Mouse (Mus musculus): ENCODE data around the gene Zfp277. TPM values are rescaled to one million over a fixed set of nuclear protein-coding genes. Genes with fewer than 3 reads are reported as not detected.

The Zfp277 gene
- polyA plus RNA-seq, 1 experiment from 2014 or later: 30.3 TPM

DNA sequence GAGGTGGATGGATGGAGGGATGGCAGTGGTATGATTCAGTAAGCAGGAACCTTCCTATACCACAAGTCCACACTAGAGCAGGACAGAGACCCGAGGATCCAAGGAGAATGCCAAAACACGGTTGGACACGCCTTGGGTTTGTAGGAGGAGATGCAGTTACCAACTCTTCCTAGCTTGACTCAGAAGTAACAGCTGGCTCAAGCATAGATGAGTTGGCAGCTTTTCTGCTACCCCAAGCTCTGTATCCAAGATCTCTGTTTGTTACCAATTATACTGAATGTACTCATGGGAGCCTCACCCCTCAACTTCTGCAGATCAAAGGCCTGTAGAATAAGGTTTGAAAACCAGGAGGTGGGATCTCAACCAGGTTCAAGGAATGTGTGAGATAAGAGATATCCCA, 114.2 kb downstream of the Zfp277 start:
- Histone ChIP-seq H3K36me3 (peaks cover 5% of the 10 kb centered on the region; the same call in 1 of the 2 replicates), H3K9me3 (no peaks in the 10 kb centered on the region)

GRCm38 (mm10) chr12:40327012-40327660, 118.6 kb downstream of the Zfp277 start:
- no peaks in the 10 kb centered on the region for H3K27me3 ChIP-seq
- peaks cover 5% of the 10 kb centered on the region; the same call in 1 of the 2 replicates for H3K36me3 ChIP-seq
- H3K27ac ChIP-seq (replicated peaks): no peak overlapping the region
- no peak overlapping the region for H3K9ac ChIP-seq (replicated peaks)
- H3K4me1 ChIP-seq: peaks cover 5% of the 10 kb centered on the region; the same call in 1 of the 2 replicates
- no peak for ATAC-seq (ENCODE audit: low FRiP score, low read depth)
- WGBS: 67% methylated on average over 5 of the region's 5 CpGs
- no peak overlapping the region for H3K4me2 ChIP-seq (replicated peaks)
- H3K9me3 ChIP-seq: no peaks in the 10 kb centered on the region
- no peak overlapping the region for H3K4me3 ChIP-seq

More for the DNA sequence above, 114.2 kb downstream of the Zfp277 start:
- WGBS: 97% methylated on average over 3 of the region's 3 CpGs
- no peak for ATAC-seq (ENCODE audit: low FRiP score, low read depth)
- Histone ChIP-seq H3K4me2 (replicated peaks) (no peak overlapping the region), H3K9ac (replicated peaks) (no peak overlapping the region), H3K4me1 (peaks cover 4% of the 10 kb centered on the region; the same call in 1 of the 2 replicates), H3K27me3 (no peaks in the 10 kb centered on the region), H3K4me3 (no peak overlapping the region), H3K27ac (replicated peaks) (no peak overlapping the region)

DNA sequence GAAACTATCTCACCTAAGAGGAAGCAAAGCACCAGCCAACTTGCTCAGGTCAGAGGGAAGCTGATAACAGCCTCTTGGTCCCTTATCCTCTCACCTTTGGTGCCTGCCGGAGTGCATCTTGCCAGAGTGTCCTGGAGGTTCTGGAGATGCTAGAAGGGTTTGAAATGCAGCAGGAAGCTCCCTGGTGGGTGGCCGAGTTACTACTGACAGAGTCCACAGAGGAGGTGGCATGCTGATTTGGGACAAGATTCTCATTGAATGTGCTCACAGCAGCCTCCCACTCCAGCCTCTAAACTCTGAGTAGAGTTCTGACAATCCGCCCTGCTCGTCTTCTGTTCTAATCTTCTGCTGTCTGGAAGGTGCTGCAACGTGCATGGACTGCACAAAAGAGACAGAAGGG, 120.1 kb downstream of the Zfp277 start:
- no peak overlapping the region for H3K4me2 ChIP-seq (replicated peaks)
- H3K27me3 ChIP-seq: no peaks in the 10 kb centered on the region
- no peak for ATAC-seq (ENCODE audit: low FRiP score, low read depth)
- H3K27ac ChIP-seq (replicated peaks): no peak overlapping the region
- peaks cover 5% of the 10 kb centered on the region; the same call in 1 of the 2 replicates for H3K4me1 ChIP-seq
- no peaks in the 10 kb centered on the region for H3K9me3 ChIP-seq
- H3K9ac ChIP-seq (replicated peaks): no peak overlapping the region
- H3K4me3 ChIP-seq: no peak overlapping the region
- no peaks in the 10 kb centered on the region for H3K36me3 ChIP-seq
- 76% methylated on average over 5 of the region's 5 CpGs for WGBS

DNA sequence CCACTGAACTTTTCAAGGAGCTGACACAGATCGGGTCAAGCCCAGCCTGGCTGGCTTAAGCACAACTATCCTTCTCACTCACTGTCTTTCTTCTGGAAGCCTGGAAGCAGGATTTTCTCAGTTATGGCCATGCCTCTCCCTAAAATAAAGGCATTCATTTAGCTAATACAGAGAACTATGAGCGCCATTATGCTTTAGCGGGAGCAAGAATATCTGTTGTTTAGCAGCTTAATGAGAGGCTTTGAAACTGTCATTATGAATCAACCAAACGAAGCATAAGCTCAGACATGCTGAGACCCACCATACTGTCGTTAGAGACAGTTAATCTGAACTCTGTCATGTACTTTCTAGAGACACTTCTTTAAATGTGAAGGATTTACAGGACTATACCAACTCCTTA, 120.9 kb downstream of the Zfp277 start:
- H3K4me1 ChIP-seq: peaks cover 5% of the 10 kb centered on the region; the same call in 1 of the 2 replicates
- H3K4me3 ChIP-seq: no peak overlapping the region
- no peak overlapping the region for H3K4me2 ChIP-seq (replicated peaks)
- H3K9me3 ChIP-seq: no peaks in the 10 kb centered on the region
- ATAC-seq (ENCODE audit: low FRiP score, low read depth): no peak
- no peaks in the 10 kb centered on the region for H3K27me3 ChIP-seq
- no peaks in the 10 kb centered on the region for H3K36me3 ChIP-seq
- WGBS: 72% methylated on average over 5 of the region's 5 CpGs
- no peak overlapping the region for H3K27ac ChIP-seq (replicated peaks)
- no peak overlapping the region for H3K9ac ChIP-seq (replicated peaks)

GRCm38 (mm10) chr12:40315146-40315545, 130.6 kb downstream of the Zfp277 start:
- Histone ChIP-seq H3K4me2 (replicated peaks) (no peak overlapping the region), H3K36me3 (no peaks in the 10 kb centered on the region), H3K9ac (replicated peaks) (no peak overlapping the region), H3K4me3 (no peak overlapping the region), H3K9me3 (no peaks in the 10 kb centered on the region), H3K4me1 (no peaks in the 10 kb centered on the region), H3K27ac (replicated peaks) (no peak overlapping the region), H3K27me3 (no peaks in the 10 kb centered on the region)
- no peak for ATAC-seq (ENCODE audit: low FRiP score, low read depth)
- WGBS: 96% methylated on average over 2 of the region's 2 CpGs

DNA sequence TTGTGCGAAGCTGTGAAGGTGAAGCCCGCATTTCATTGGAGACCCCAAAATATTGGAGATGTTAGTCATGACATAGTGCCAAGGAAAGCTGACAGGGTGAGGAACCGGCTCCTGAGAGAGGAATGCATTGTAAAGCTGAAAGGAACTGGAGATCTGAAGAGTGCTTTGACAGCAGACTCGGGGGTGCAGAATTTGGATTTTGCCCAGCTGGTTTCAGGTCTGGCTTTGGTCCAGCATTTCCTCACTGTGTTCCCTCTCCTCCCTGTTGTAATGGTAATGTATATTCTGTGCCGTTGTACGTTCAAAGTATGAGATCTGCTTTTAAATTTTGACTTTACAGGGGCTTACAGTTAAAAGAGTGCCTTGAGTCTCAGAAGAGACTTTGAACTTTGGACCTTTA, 141.7 kb downstream of the Zfp277 start:
- WGBS: 78% methylated on average over 6 of the region's 6 CpGs
- Histone ChIP-seq H3K27ac (replicated peaks) (no peak overlapping the region), H3K9me3 (no peaks in the 10 kb centered on the region), H3K4me2 (replicated peaks) (no peak overlapping the region), H3K4me3 (no peak overlapping the region), H3K27me3 (no peaks in the 10 kb centered on the region), H3K4me1 (0 out of 2 replicates have a peak, but pooled peaks cover 6% of the 10 kb centered on the region), H3K36me3 (no peaks in the 10 kb centered on the region), H3K9ac (replicated peaks) (no peak overlapping the region)
- ATAC-seq (ENCODE audit: low FRiP score, low read depth): no peak

DNA sequence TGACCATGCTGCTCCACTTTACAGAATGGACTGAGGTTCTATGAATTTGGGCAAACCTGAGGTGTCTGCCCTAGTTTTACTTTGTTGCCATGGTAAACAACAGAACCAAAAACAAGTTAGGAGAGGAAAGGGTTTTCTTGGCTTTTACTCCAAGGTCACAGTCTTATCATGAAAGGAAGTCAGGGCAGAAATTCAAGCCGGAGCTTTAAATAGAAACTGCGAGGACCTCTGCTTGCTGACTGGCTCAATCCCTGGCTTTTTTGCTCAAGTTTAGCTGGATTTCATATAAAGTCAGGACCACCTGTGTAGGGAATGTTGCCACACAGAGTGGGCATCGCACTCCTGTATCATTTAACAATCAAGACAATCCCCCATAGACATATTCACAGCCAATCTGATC, 147.1 kb downstream of the Zfp277 start:
- no peaks in the 10 kb centered on the region for H3K9me3 ChIP-seq
- WGBS: 96% methylated on average over 3 of the region's 3 CpGs
- H3K27ac ChIP-seq (replicated peaks): no peak overlapping the region
- H3K36me3 ChIP-seq: no peaks in the 10 kb centered on the region
- ATAC-seq (ENCODE audit: low FRiP score, low read depth): no peak
- H3K27me3 ChIP-seq: no peaks in the 10 kb centered on the region
- no peak overlapping the region for H3K4me2 ChIP-seq (replicated peaks)
- no peak overlapping the region for H3K4me3 ChIP-seq
- no peak overlapping the region for H3K9ac ChIP-seq (replicated peaks)
- H3K4me1 ChIP-seq: 0 out of 2 replicates have a peak, but pooled peaks cover under 1% of the 10 kb centered on the region

- ATAC-seq (ENCODE audit: low FRiP score, low read depth): no peak
- Histone ChIP-seq H3K9ac (replicated peaks) (no peak overlapping the region), H3K4me2 (replicated peaks) (no peak overlapping the region), H3K27me3 (no peaks in the 10 kb centered on the region), H3K36me3 (no peaks in the 10 kb centered on the region), H3K4me1 (no peaks in the 10 kb centered on the region), H3K27ac (replicated peaks) (no peak overlapping the region), H3K9me3 (0 out of 2 replicates have a peak, but pooled peaks cover 16% of the 10 kb centered on the region), H3K4me3 (no peak overlapping the region)
- WGBS: 84% methylated on average over 4 of the region's 4 CpGs
Observed at GRCm38 (mm10) chr12:40286539-40286938, 159.2 kb downstream of the Zfp277 start.

DNA sequence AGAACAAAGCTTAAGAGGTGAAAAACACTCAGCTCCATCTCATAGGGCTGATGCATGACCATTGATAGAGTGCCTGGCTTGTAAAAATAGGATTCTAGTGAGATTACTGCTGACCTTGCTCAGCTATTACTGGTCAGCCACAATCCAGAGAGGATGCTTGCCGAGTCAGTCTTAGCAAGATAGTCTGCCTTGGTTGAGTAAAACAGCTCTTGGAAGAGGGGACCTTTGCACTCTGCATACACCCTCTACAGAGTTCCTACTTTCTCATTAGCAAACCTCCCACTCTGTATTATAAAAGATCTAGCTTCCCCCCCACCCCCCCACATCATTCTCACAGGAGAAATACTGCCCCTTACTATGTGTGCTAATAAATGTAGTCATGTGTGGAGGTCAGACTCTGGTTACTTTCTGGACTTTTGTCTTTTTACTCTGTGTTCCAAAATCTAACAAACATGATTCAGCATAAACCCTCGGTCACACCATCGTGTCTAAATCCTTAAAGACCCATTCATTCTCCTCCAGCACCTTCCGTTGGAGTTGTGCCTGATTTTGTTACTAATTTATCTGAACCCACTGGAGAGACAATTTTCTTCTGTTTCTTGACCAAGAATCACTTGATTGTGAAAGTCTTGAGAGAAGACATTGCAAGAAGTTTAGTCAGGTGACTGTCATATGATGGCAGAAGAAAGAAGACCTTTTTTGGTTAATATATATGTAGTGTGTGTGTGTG, 164.9 kb downstream of the Zfp277 start:
- H3K4me3 ChIP-seq: no peak overlapping the region
- H3K27me3 ChIP-seq: no peaks in the 10 kb centered on the region
- no peak overlapping the region for H3K4me2 ChIP-seq (replicated peaks)
- no peaks in the 10 kb centered on the region for H3K9me3 ChIP-seq
- no peaks in the 10 kb centered on the region for H3K4me1 ChIP-seq
- H3K36me3 ChIP-seq: no peaks in the 10 kb centered on the region
- WGBS: 96% methylated on average over 4 of the region's 4 CpGs
- H3K27ac ChIP-seq (replicated peaks): no peak overlapping the region
- H3K9ac ChIP-seq (replicated peaks): no peak overlapping the region
- no peak for ATAC-seq (ENCODE audit: low FRiP score, low read depth)

DNA sequence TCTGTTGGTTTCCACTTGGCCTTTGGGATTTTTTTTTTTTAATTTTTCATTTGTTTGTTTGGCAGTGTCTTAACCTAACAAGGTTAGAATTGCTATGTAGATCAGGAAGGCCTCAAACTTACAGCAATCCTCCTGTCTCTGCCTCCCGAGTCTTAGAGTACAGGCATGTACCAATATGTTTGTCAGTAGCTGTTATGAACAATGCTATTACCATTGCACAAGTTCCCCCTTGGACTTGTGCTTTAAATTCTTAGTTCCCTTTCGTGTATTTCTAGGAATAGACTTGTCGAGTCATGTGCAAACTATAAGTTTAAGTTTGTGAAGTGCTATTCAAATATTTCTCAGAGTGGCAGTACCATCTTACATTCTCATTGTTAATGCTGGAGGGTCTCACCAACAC, 168.1 kb downstream of the Zfp277 start:
- WGBS: 92% methylated on average over 3 of the region's 3 CpGs
- no peak overlapping the region for H3K4me2 ChIP-seq (replicated peaks)
- H3K9me3 ChIP-seq: no peaks in the 10 kb centered on the region
- H3K4me3 ChIP-seq: no peak overlapping the region
- no peaks in the 10 kb centered on the region for H3K4me1 ChIP-seq
- no peak overlapping the region for H3K9ac ChIP-seq (replicated peaks)
- no peaks in the 10 kb centered on the region for H3K27me3 ChIP-seq
- no peak overlapping the region for H3K27ac ChIP-seq (replicated peaks)
- no peak for ATAC-seq (ENCODE audit: low FRiP score, low read depth)
- H3K36me3 ChIP-seq: no peaks in the 10 kb centered on the region

DNA sequence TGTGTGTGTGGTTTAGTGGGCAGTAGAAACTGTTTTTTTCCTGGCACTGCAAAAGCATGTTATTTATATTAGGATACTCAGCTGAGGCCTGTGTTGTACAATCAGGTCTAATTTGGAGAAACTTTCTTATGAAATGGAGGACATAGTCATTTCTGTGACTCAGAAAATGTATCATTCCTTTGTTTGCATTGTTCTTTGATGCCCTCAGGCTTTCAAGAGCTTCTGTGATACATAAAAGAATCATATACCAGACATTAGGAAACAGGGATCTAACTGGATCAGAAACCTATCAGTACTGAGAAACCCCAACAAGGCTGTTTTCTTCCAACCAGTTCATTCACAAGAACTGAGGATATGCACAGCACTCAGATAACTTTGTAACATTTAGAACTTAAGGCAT, 170.8 kb downstream of the Zfp277 start:
- H3K27me3 ChIP-seq: no peaks in the 10 kb centered on the region
- H3K4me2 ChIP-seq (replicated peaks): no peak overlapping the region
- no peaks in the 10 kb centered on the region for H3K36me3 ChIP-seq
- no peaks in the 10 kb centered on the region for H3K4me1 ChIP-seq
- H3K27ac ChIP-seq (replicated peaks): no peak overlapping the region
- H3K9ac ChIP-seq (replicated peaks): no peak overlapping the region
- H3K9me3 ChIP-seq: no peaks in the 10 kb centered on the region
- no peak overlapping the region for H3K4me3 ChIP-seq
- ATAC-seq (ENCODE audit: low FRiP score, low read depth): no peak

DNA sequence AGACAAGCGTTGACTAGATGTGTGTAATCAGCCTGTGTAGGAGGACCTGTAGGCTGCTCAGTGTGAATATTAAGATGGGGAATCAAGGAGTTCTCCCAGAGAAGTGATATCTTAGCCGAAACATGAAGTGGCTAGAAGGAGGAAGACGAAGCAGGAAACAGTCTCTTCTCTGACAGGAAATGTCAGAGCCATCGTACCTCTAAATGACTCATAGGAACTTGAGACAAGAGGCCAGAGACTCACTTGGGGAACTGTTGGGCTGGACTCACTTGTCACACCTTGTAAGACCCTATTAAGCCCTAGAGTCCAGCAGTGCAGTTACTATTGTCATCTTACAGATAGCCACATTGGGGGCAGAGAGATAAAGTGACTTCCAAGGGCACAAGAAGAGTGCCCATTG, 172.4 kb downstream of the Zfp277 start:
- Histone ChIP-seq H3K4me2 (replicated peaks) (no peak overlapping the region), H3K9ac (replicated peaks) (no peak overlapping the region), H3K4me1 (no peaks in the 10 kb centered on the region), H3K4me3 (no peak overlapping the region), H3K36me3 (no peaks in the 10 kb centered on the region), H3K27ac (replicated peaks) (no peak overlapping the region), H3K9me3 (no peaks in the 10 kb centered on the region), H3K27me3 (no peaks in the 10 kb centered on the region)
- ATAC-seq (ENCODE audit: low FRiP score, low read depth): no peak
- WGBS: 85% methylated on average over 4 of the region's 4 CpGs
